Mouse (Mus musculus): ENCODE measurements at regions not wholly inside any gene's neighbourhood (a gene's known extent, or its start where the extent isn't known, plus 50 kb on each side); places are given as distances from the start of the nearest gene placed in this dataset.

- no peak for TF ChIP-seq CTCF (IDR thresholded peaks at IDR 0.05)
- no peak for TF ChIP-seq EP300 (IDR thresholded peaks at IDR 0.05)
Measured at GRCm38 (mm10) chr4:124501785-124502184, 108.8 kb downstream of the 3100002H09Rik start.

Measured in lung, postnatal 0 days (tissue).